Mouse (Mus musculus): ENCODE data around the gene Pald1. TPM values are rescaled to one million over a fixed set of nuclear protein-coding genes. Genes with fewer than 3 reads are reported as not detected.

Gene Pald1
- polyA plus RNA-seq, 1 experiment from 2014 or later, result 5.7 TPM

DNA sequence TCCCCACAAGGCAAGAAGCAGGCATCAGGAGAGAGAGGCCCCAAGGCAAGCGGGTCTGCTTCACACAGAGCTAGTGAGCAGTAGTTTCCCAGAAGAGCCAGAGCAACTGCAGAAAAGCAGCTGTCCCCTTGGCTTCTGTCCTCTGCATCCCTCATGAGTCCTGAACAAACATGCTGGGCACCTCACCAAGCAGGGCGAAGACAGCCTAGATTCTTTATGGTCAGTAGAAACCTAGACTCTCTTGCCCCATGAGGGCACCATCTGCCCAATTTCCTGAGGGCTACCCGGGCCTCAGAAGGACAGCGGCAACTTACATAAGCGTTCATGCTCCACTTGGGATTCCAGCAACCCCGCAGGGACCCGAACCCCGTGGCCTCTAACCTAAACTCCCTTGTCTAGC, 20.3 kb downstream of the Pald1 start:
- no peak for TF ChIP-seq CTCF (IDR thresholded peaks at IDR 0.05; ENCODE audit: low read depth)
- no peak for TF ChIP-seq EP300 (optimal IDR thresholded peaks at IDR 0.05)
- Histone ChIP-seq H3K27me3 (ENCODE audit: control insufficient read depth, insufficient read depth, low read length) (no peaks in the 10 kb centered on the region), H3K9me3 (ENCODE audit: control insufficient read depth, low read length) (no peaks in the 10 kb centered on the region), H3K4me3 (ENCODE audit: low read depth, low read length) (no peak overlapping the region), H3K27ac (replicated peaks) (peak overlapping the region; percentile 69), H3K36me3 (ENCODE audit: control insufficient read depth, insufficient read depth, low read length) (no peaks in the 10 kb centered on the region), H3K9ac (ENCODE audit: low read length) (0 out of 2 replicates have a peak overlapping the region, but pooled peaks have one; percentile 27), H3K4me1 (replicated peaks; ENCODE audit: control insufficient read depth, insufficient read depth) (no peaks in the 10 kb centered on the region), H3K4me2 (replicated peaks; ENCODE audit: low read depth) (no peak overlapping the region)
- DNase-seq (ENCODE audit: low spot score), result no peak
- 72% methylated on average over 8 of the region's 8 CpGs for WGBS
- ATAC-seq (ENCODE audit: low FRiP score, low TSS enrichment), result no peak

DNA sequence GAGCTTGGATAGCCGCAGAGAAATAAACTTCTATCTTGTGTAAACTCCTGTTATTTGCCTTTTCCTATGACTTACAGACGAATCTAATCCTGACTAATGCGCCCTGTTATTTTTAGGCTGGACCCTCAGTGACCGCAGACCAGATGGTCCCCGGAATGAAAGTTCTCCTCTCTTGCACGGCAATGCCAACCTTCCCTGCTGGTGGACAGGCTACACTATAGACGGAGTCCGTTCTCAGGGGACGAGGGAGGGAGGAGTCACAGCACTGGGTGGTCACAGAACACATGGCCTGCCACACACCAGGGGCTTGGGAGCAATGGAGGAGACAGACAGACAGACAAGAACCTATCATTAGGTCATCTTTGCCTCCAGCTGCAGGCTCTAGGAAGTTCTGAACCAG, 20.8 kb downstream of the Pald1 start:
- Histone ChIP-seq H3K4me2 (replicated peaks; ENCODE audit: low read depth) (peak overlapping the region; percentile 35), H3K4me3 (ENCODE audit: low read depth, low read length) (no peak overlapping the region), H3K4me1 (replicated peaks; ENCODE audit: control insufficient read depth, insufficient read depth) (no peaks in the 10 kb centered on the region), H3K9me3 (ENCODE audit: control insufficient read depth, low read length) (no peaks in the 10 kb centered on the region), H3K27ac (replicated peaks) (peak overlapping the region; percentile 69), H3K27me3 (ENCODE audit: control insufficient read depth, insufficient read depth, low read length) (no peaks in the 10 kb centered on the region), H3K36me3 (ENCODE audit: control insufficient read depth, insufficient read depth, low read length) (no peaks in the 10 kb centered on the region), H3K9ac (ENCODE audit: low read length) (0 out of 2 replicates have a peak overlapping the region, but pooled peaks have one; percentile 27)
- 46% methylated on average over 9 of the region's 9 CpGs for WGBS
- ATAC-seq (ENCODE audit: low FRiP score, low TSS enrichment) (peak; percentile 39; the same call in 1 of the 2 replicates), DNase-seq (ENCODE audit: low spot score) (no peak)
- TF ChIP-seq EP300 (optimal IDR thresholded peaks at IDR 0.05) (no peak), CTCF (IDR thresholded peaks at IDR 0.05; ENCODE audit: low read depth) (no peak)

DNA sequence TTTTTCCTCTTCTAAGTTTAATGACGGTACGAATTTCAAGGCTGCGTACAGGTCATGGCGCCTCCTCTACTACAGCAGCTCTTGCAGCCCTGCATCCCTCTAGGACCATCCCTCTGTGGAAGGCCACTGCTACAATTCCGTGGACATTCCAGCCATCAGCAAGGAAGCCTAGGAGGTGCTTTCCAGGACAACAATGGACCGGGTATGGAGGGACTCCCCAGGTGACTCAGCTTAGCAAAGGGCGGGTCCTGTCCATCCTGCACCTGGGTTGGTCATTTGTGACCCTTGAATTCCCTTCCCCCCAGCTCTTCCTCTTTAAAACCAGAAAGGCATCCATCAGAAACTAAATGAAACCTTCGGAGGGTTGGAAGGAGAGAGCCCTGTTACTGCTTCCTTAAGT, 22.7 kb downstream of the Pald1 start:
- TF ChIP-seq EP300 (optimal IDR thresholded peaks at IDR 0.05), result no peak
- TF ChIP-seq CTCF (IDR thresholded peaks at IDR 0.05; ENCODE audit: low read depth), result no peak
- no peak for ATAC-seq (ENCODE audit: low FRiP score, low TSS enrichment)
- H3K9me3 ChIP-seq (ENCODE audit: control insufficient read depth, low read length), result no peaks in the 10 kb centered on the region
- H3K36me3 ChIP-seq (ENCODE audit: control insufficient read depth, insufficient read depth, low read length), result no peaks in the 10 kb centered on the region
- 92% methylated on average over 8 of the region's 8 CpGs for WGBS
- no peak overlapping the region for H3K4me3 ChIP-seq (ENCODE audit: low read depth, low read length)
- no peak overlapping the region for H3K4me2 ChIP-seq (replicated peaks; ENCODE audit: low read depth)
- no peak overlapping the region for H3K9ac ChIP-seq (ENCODE audit: low read length)
- no peak for DNase-seq (ENCODE audit: low spot score)
- no peaks in the 10 kb centered on the region for H3K27me3 ChIP-seq (ENCODE audit: control insufficient read depth, insufficient read depth, low read length)
- H3K27ac ChIP-seq (replicated peaks), result no peak overlapping the region
- no peaks in the 10 kb centered on the region for H3K4me1 ChIP-seq (replicated peaks; ENCODE audit: control insufficient read depth, insufficient read depth)

DNA sequence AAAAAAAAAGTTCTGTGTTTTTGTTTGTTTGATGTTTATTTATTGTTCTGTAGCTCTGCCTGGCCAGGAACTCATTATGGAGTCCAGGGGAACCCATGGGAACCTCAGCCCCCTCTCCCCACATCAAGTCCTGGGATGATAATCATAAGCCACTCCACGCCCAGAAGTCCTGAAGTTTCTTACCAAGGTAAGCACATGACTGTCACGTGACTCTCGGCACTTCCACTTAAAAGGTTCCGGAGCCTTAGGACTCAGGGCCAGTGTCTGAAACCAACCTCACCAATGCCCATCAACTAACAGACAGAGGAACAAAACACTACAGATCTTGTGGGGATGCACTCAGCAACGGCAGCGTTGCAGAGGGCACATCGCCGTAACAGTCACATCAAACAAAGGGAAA, 23.9 kb downstream of the Pald1 start:
- ATAC-seq (ENCODE audit: low FRiP score, low TSS enrichment), result no peak

DNA sequence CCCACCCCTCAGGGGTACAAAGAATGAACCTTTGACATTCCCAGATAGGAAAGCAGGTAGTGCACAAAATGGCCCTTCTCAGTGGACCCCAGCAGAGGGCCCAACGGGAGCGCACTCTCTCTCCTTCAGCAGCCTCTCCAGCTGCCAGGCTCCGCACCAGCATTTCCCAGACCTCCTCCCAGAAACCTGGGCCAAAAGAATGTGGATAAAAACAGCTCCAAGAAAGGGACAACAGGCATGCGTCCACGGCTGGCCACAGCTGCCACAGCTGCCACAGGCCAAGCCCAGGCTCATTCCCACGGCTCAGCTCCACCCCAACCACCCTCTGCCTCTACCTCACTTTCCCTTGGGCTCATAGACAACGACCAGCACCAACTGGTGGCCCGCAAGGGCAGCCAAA, 25.7 kb downstream of the Pald1 start:
- Histone ChIP-seq H3K27me3 (ENCODE audit: control insufficient read depth, insufficient read depth, low read length) (no peaks in the 10 kb centered on the region), H3K27ac (replicated peaks) (0 out of 2 replicates have a peak overlapping the region, but pooled peaks have one; percentile 8)
- no peak for DNase-seq (ENCODE audit: low spot score)

More for the DNA sequence above, 23.9 kb downstream of the Pald1 start:
- Histone ChIP-seq H3K4me1 (replicated peaks; ENCODE audit: control insufficient read depth, insufficient read depth) (no peaks in the 10 kb centered on the region), H3K27ac (replicated peaks) (no peak overlapping the region), H3K9me3 (ENCODE audit: control insufficient read depth, low read length) (no peaks in the 10 kb centered on the region), H3K9ac (ENCODE audit: low read length) (no peak overlapping the region), H3K27me3 (ENCODE audit: control insufficient read depth, insufficient read depth, low read length) (no peaks in the 10 kb centered on the region), H3K36me3 (ENCODE audit: control insufficient read depth, insufficient read depth, low read length) (no peaks in the 10 kb centered on the region; the same call in 1 of the 2 replicates), H3K4me3 (ENCODE audit: low read depth, low read length) (no peak overlapping the region), H3K4me2 (replicated peaks; ENCODE audit: low read depth) (no peak overlapping the region)
- TF ChIP-seq EP300 (optimal IDR thresholded peaks at IDR 0.05) (no peak), CTCF (IDR thresholded peaks at IDR 0.05; ENCODE audit: low read depth) (no peak)
- 90% methylated on average over 8 of the region's 8 CpGs for WGBS
- DNase-seq (ENCODE audit: low spot score), result no peak

DNA sequence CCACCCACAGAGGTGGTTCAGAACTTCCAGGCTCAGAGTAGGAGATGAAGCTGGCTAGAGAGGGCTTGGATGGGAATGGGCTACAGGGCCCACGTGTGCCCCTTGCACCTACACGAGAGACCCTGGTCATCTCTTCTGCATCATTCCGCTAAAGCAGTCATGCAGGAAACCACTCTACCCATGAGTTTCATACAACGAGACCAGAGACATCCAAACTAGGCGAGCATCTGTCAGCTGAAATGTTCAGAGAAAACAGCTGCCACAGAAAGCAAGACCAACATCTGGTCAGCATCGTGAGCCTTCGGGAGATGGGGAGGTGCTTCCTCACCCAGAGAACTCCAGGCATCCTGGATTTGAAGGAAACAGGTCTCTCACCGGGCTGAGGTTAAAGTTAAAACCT, 26.8 kb downstream of the Pald1 start:
- 81% methylated on average over 8 of the region's 8 CpGs for WGBS
- no peak for DNase-seq (ENCODE audit: low spot score)
- Histone ChIP-seq H3K36me3 (ENCODE audit: control insufficient read depth, insufficient read depth, low read length) (no peaks in the 10 kb centered on the region; the same call in 1 of the 2 replicates), H3K4me2 (replicated peaks; ENCODE audit: low read depth) (no peak overlapping the region), H3K27ac (replicated peaks) (no peak overlapping the region), H3K9ac (ENCODE audit: low read length) (no peak overlapping the region), H3K4me1 (replicated peaks; ENCODE audit: control insufficient read depth, insufficient read depth) (no peaks in the 10 kb centered on the region), H3K27me3 (ENCODE audit: control insufficient read depth, insufficient read depth, low read length) (no peaks in the 10 kb centered on the region), H3K9me3 (ENCODE audit: control insufficient read depth, low read length) (no peaks in the 10 kb centered on the region), H3K4me3 (ENCODE audit: low read depth, low read length) (no peak overlapping the region)
- ATAC-seq (ENCODE audit: low FRiP score, low TSS enrichment), result no peak
- TF ChIP-seq CTCF (IDR thresholded peaks at IDR 0.05; ENCODE audit: low read depth), result no peak
- TF ChIP-seq EP300 (optimal IDR thresholded peaks at IDR 0.05), result no peak

More for the DNA sequence above, 25.7 kb downstream of the Pald1 start:
- H3K9ac ChIP-seq (ENCODE audit: low read length), result no peak overlapping the region
- no peaks in the 10 kb centered on the region; the same call in 1 of the 2 replicates for H3K36me3 ChIP-seq (ENCODE audit: control insufficient read depth, insufficient read depth, low read length)
- H3K4me3 ChIP-seq (ENCODE audit: low read depth, low read length), result no peak overlapping the region
- 45% methylated on average over 8 of the region's 8 CpGs for WGBS
- ATAC-seq (ENCODE audit: low FRiP score, low TSS enrichment), result 0 out of 2 replicates have a peak, but pooled peaks have one; percentile 7
- no peak overlapping the region for H3K4me2 ChIP-seq (replicated peaks; ENCODE audit: low read depth)
- no peaks in the 10 kb centered on the region for H3K4me1 ChIP-seq (replicated peaks; ENCODE audit: control insufficient read depth, insufficient read depth)
- no peaks in the 10 kb centered on the region for H3K9me3 ChIP-seq (ENCODE audit: control insufficient read depth, low read length)
- TF ChIP-seq CTCF (IDR thresholded peaks at IDR 0.05; ENCODE audit: low read depth) (peak; percentile 33; the same call in 1 of the 2 replicates), EP300 (optimal IDR thresholded peaks at IDR 0.05) (no peak)

Measured in stomach, postnatal 0 days (tissue).